Mouse (Mus musculus): ENCODE data around the gene Impg2. TPM values are rescaled to one million over a fixed set of nuclear protein-coding genes. Genes with fewer than 3 reads are reported as not detected.

Impg2 gene
- polyA plus RNA-seq, 1 experiment from 2014 or later = 0.05 TPM

Other genes starting within 250 kb of the Impg2 start
- gene Rpl24, start 238.0 kb upstream of the Impg2 start, polyA plus RNA-seq (2015; fragmentation: Nextera tagmentation; extraction: Ambion mirVana) = 606 and 662 TPM in 2 replicates
- gene Zbtb11, start 230.4 kb upstream of the Impg2 start, polyA plus RNA-seq (2015; fragmentation: Nextera tagmentation; extraction: Ambion mirVana) = 12.0 and 12.7 TPM in 2 replicates
- gene Pcnp, start 174.6 kb upstream of the Impg2 start, polyA plus RNA-seq (2015; fragmentation: Nextera tagmentation; extraction: Ambion mirVana) = 161 and 177 TPM in 2 replicates
- gene Trmt10c, start 166.5 kb upstream of the Impg2 start, polyA plus RNA-seq (2015; fragmentation: Nextera tagmentation; extraction: Ambion mirVana) = 25.7 and 30.4 TPM in 2 replicates
- 14.9 and 20.5 TPM in 2 replicates for gene Senp7, start 156.0 kb upstream of the Impg2 start, polyA plus RNA-seq (2015; fragmentation: Nextera tagmentation; extraction: Ambion mirVana)

All from intestine, embryonic 16.5 days (tissue).